In genomic region chr7:64001611-64002111, GRCm38 (mm10) we compare ENCODE assay signal across 8 mouse cellular contexts.
DNase-seq lines count a peak whose midpoint lies in the region; ATAC-seq lines count a peak whose summit lies in the region.
"Had no signal": no experiment of that assay in that cellular context is flagged by ENCODE, and none has a peak within 500 bp of the region (broad histone marks: within the 10 kb centered on the region; RNA-seq: fewer than 3 reads in every experiment).

No protein-coding gene starts in this region.

- H3K27ac ChIP-seq in hindbrain, embryonic 13.5 days = no peak overlapping the region
- H3K27ac ChIP-seq in midbrain, embryonic 16.5 days (ENCODE audit: low read length) = no peak overlapping the region
- H3K27ac ChIP-seq: limb, embryonic 13.5 days had no signal

- H3K9ac ChIP-seq in hindbrain, embryonic 13.5 days = no peak overlapping the region
- H3K9ac ChIP-seq in midbrain, embryonic 16.5 days (ENCODE audit: low read depth, low read length) = no peak overlapping the region
- H3K9ac ChIP-seq: limb, embryonic 13.5 days had no signal

- no peaks in the 10 kb centered on the region for H3K36me3 ChIP-seq in hindbrain, embryonic 13.5 days
- H3K36me3 ChIP-seq in midbrain, embryonic 16.5 days (ENCODE audit: control insufficient read depth, insufficient read depth, low read length) = no peaks in the 10 kb centered on the region
- H3K36me3 ChIP-seq: limb, embryonic 13.5 days had no signal

- H3K9me3 ChIP-seq in hindbrain, embryonic 13.5 days = no peaks in the 10 kb centered on the region
- H3K9me3 ChIP-seq in midbrain, embryonic 16.5 days (replicated peaks; ENCODE audit: control insufficient read depth, low read length, poor library complexity, severe bottlenecking) = no peaks in the 10 kb centered on the region
- H3K9me3 ChIP-seq: limb, embryonic 13.5 days had no signal

- no peak overlapping the region for H3K4me2 ChIP-seq in hindbrain, embryonic 13.5 days
- H3K4me2 ChIP-seq in midbrain, embryonic 16.5 days (ENCODE audit: low read length) = no peak overlapping the region
- H3K4me2 ChIP-seq: limb, embryonic 13.5 days had no signal

- no peaks in the 10 kb centered on the region for H3K4me1 ChIP-seq in hindbrain, embryonic 13.5 days (replicated peaks)
- H3K4me1 ChIP-seq in midbrain, embryonic 16.5 days (ENCODE audit: control insufficient read depth, insufficient read depth, low read length) = no peaks in the 10 kb centered on the region
- H3K4me1 ChIP-seq: limb, embryonic 13.5 days had no signal

- H3K27me3 ChIP-seq in hindbrain, embryonic 13.5 days = no peaks in the 10 kb centered on the region
- H3K27me3 ChIP-seq in midbrain, embryonic 16.5 days (ENCODE audit: control insufficient read depth, insufficient read depth, low read depth, low read length) = no peaks in the 10 kb centered on the region
- H3K27me3 ChIP-seq: limb, embryonic 13.5 days had no signal

- WGBS in hindbrain, embryonic 13.5 days = 62% methylated on average over 9 of the region's 9 CpGs
- 73% methylated on average over 7 of the region's 9 CpGs for WGBS in midbrain, embryonic 16.5 days

- ATAC-seq in granulocyte monocyte progenitor cell, adult 5-6 weeks (replicated peaks; ENCODE audit: poor library complexity, severe bottlenecking) = peak; percentile 82
- ATAC-seq in hindbrain, embryonic 13.5 days (ENCODE audit: low FRiP score) = no peak
- ATAC-seq in midbrain, embryonic 16.5 days = no peak

- no peak overlapping the region for H3K4me3 ChIP-seq in hindbrain, embryonic 13.5 days
- no peak overlapping the region for H3K4me3 ChIP-seq in midbrain, embryonic 16.5 days (ENCODE audit: low read depth, low read length)
- H3K4me3 ChIP-seq: limb, embryonic 13.5 days had no signal

- DNase-seq in right cerebral cortex, postnatal 14 days = peak; percentile 17
- no peak for DNase-seq in right cerebral cortex, postnatal 4 days
- peak; percentile 56 for DNase-seq in lung, postnatal 14 days
- peak; percentile 59 for DNase-seq in thymus, postnatal 4 days
